Mouse (Mus musculus) CD4-positive, CD25-positive, alpha-beta regulatory T cell, adult 4 months (primary cell): ENCODE measurements around the gene Skil. TPM values are rescaled to one million over a fixed set of nuclear protein-coding genes. Genes with fewer than 3 reads are reported as not detected.

Source experiments
- ATAC-seq: one replicate; pipeline ENCODE4 v1.8.0; 2017
- polyA plus RNA-seq, 2 experiments: library from polyadenylated mRNA; unstranded; fragments of 100-300 nt; shearing (Covaris generic); gene quantifications; one replicate each; pipeline ENCODE4 v1.2.1; 2017

Gene Skil
- polyA plus RNA-seq, 2 experiments from 2014 or later, result 60.4 to 66.0 TPM

DNA sequence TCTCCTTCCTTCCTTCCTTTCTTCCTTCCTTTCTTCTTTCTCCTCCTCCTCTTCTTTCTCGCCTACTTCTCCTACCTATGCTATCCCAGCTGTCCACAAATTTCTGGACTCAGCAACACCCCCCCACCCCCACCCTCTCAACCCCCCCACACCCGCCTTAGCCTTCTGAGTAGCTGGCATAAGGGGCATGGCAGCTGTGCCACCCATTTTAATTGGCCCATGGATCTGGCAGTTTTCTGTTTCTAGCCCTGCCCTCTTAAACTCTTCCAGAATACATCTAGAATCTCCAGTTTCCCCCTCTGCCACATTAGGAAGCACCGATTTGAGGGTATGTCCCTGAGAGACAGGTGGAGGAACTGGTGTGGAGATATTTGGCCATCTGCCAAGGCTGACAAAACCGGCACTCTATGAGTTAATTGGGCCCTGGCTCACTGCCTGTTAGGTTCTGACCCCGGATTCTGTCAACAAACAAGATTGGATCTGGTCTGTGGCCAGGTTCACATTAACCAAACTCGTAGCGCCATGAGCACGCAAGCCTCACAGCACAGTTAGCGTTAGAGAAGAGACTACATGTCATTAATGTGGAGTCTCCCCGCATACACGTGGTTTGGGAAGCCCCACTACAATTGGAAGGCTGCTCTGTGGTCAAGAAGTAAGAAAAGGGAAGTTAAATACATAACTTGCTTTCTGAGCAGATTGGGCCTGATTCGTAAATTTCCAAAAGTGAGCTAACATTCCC, 11.2 kb upstream of the Skil start:
- no peak for ATAC-seq

DNA sequence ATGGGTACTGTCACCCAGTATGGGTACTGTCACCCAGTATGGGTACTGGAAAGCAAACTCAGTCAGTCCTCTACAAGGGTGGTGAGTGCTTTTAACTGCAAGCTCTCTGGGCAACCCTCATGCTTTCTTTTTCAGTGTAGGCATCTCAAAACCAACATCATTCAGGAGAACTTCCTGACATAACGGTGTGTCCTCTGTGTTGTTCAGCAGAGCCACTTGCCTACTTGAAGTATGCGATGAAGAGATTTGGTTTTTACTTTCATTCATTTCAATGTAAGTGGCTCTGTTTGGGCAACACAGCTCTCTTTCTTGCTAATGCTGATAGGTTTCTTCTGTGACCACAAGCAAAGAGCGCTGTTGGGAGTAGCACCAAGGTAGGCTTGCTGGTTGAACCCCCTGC, 9.9 kb upstream of the Skil start:
- peak; percentile 21 for ATAC-seq

DNA sequence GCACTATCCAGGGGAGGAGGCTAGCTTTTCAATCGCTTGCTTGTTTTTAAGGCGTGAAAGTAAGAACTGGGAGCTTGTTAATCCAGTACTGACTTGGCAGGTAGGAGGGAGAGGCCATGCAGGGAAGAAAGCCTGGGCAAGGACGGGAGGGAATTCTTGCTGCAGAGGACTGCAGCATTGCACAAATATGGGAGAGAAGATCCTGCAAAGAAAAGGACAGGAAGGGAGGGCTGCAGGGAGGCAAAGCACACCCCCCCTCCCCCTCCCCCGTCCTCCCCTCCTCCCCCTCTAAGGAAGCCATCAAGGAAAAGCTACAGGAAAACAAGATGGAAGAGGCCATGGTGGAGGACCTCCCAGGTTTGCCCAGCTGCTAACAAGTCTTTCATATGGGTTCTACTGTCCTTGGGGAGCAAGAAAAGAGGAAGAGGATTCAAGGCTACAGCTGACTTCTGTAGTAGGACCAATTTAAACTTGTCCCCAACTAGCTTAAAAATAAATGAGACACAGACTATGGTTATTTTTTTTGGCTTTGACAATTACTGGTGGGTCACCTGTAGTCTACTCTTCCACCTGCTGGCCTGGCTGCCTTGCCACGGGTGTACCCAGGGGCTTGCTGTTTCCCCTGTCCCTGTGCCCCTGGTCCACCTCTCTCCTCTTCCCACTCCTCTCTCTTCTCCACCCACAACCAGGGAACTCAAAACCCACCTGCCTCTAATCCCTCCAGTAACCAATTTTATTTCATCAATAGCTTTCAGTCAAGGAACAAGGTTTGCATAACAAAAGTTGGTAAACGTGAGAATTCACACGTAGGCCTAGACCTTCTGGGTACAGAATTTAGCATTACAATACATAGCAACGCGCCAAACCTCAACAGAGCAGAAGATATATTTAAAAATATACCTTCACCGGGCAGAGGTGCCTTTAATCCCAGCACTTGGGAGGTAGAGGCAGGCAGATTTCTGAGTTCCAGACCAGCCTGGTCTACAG, 5.8 kb upstream of the Skil start:
- no peak for ATAC-seq

DNA sequence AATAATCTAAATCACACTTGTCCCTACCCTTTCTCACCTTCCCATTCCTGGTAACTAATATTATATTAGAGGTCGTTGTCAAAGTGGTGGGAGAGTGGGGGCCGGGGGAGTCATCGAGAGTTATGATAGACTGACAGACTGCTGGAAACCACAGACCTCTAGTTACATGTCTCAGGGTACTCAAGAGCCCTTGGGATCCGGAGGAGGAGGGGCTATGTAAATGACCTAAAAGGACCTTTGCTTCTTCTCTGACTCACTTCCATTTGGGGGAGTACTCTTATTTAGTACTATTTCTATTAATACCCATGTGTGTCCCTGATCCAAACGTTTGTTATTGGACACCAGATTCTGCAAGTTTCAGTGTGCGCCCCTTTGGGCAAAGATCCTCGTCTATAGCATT, 4.9 kb upstream of the Skil start:
- no peak for ATAC-seq

DNA sequence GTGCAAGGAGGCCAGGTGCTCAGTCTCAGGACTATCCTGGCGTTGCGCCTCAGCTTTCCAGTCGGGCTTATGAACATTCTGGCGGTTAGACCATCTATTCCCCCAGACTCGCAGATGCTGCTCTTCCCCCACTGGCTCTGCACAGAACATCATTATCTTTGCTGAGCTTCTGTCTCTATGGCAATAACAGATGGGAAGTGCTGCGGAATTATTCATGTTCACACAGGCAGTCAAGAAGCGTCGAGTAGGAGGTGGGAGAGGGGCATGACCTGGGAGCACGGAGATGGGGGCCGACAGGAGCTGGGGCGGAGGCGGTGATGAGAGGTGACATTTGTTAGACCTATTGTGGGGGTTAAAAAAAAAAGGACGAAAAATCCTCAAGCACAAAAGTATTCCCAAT, 1.7 kb upstream of the Skil start:
- ATAC-seq, result no peak

DNA sequence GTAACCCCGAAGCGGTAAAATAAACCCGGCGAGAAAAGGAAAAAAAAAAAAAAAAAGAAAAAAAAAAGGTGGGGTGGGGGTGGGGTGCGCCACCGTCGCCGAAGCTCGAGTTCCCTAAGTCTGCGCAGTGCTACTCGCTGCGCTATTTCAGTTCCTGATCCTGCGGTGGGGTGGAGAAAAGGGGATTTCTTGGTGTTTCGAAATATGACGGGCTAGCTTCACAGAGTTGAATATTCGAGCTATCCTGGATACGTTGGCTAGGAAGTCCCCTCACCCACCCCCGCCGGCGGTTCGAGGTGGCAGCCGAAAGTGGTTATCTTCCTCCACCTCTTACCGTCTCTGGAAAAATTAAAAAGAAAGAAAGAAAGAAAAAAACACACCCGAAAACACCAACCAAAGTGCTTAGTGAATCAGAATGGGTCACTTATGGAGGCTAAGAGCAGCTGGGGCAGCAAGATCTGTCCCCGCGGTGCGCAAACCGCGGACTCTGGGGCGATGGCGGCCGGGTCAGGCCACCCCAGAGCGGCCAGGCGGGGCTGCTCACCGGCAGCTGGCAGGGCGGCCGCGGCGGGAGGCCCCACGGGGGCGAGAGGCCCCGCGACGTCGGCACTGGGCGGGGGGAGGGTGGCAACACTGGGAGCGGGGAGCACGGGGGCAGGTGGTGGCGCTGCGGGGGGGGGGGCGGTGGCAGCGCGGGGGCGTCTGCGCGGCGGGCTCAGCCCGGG, 1.1 kb upstream of the Skil start:
- peak; percentile 61 for ATAC-seq

DNA sequence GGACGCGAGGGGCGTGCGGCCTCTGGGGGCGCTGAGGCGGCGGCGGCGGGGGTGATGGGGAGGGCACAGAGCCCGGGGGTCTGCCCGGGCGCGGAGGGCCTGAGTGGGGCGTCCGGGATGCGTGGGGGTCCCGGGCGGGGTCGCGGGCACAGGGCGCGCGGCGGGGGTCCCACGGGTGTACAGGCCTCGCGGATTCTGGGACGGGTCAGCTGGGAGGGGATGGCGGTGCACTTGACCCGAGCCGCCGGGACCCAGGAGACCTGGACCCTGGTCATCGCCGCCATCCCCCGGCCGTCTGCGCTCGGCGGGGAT, 277 bp downstream of the Skil start:
- ATAC-seq, result no peak

DNA sequence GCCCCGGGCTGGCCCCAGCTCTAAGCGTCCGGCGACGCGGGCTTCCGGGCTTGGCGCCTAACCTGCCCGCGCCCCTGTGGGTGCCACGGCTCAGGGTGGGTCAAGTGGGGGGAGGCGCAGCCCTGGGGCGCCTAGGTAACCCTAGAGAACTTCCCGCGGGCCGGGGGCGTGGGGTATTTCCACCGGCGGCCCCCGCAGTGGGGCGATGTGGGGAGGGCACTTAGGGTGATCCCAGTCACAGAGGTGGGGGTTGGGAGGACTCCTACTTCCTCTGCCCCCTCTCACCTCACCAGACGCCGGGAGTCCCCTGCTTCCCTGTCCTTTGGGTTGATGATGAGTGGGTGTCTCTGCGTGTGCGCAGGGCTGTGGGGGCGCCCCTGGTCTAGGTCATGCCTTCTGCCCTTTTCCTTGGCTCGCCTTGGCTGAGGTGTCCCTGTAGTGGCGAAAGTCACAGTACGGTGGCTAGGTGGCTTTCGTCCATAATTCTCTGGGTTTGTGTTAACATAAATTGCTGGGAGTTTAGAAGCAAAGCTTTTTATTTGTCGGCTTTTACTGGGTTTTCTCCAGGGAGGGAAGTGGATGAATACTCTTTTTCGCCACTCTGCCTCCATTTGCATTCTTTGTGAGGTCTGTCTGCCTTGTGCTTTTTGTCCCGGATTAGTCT, 765 bp downstream of the Skil start:
- peak; percentile 25 for ATAC-seq

DNA sequence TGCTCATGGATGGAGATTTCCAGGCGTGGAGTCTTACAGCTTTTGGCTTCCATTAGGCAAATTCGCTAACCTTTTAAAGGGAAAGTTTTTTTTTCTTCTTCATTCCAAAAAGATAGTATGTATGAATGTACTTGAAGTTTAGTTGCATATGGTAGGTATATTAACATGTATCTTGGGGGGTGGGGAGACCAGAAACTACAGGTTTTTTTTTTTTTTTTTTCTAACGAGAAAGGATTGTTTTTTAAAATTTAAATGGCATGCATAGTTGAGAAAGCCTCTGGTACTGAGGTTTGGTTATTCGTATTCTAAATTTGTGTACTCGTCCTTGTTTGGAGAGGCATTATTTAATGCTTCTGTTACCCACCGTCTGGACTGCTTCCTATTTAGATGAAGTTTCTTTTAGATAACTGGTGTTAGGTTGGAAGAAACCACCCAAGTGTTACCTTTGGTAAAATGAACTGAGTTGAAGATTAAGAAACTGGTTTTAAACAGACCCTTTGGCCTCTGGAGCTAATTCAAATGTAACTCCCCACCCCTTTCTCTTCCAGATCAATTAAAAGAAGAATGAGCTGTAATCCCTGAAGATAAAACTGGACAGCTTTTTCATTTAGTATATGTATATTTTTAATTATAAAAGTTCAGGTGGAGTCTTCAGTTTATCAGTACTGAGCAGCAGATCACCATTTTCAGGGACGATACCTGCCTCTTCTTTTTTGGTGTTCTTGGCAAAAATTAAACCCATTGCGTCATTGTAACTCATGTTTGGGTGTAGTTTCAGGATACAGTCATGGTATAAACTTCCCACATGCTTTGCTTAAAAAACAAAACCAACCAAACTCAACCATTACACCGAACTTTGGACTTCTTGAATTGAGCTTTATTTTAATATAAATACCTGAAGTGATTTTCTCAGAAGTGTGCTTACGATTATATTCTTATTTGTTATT, 1.6 kb downstream of the Skil start:
- ATAC-seq, result no peak

DNA sequence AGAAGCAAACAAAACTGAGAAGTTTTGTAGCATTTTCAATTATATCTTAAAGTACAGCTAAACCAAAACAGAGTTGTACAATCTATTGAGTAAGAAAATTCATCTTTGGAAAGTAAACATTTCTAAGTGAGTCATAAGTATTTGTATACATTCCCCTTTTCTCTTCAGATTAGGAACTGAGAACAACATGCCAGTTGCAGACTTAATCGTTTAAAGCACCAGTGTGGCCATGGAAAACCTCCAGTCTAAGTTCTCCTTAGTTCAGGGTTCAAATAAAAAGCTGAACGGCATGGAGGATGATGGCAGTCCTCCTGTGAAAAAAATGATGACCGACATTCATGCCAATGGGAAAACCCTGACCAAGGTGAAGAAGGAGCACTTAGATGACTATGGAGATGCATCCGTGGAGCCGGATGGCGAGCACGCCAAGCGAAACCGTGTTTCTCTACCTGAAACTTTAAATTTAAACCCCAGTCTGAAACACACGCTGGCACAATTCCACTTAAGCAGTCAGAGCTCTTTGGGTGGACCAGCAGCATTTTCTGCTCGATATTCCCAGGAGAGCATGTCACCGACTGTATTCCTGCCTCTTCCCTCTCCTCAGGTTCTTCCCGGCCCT, 2.4 kb downstream of the Skil start:
- ATAC-seq, result no peak

DNA sequence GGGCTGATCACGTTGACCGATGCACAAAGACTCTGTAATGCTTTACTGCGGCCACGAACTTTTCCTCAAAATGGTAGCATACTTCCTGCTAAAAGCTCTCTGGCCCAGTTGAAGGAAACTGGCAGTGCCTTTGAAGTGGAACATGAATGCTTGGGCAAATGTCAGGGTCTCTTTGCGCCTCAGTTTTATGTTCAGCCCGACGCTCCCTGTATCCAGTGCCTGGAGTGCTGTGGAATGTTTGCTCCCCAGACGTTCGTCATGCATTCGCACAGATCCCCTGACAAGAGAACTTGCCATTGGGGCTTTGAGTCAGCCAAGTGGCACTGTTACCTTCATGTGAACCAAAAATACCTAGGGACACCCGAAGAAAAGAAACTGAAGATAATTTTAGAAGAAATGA, 3.1 kb downstream of the Skil start:
- no peak for ATAC-seq

DNA sequence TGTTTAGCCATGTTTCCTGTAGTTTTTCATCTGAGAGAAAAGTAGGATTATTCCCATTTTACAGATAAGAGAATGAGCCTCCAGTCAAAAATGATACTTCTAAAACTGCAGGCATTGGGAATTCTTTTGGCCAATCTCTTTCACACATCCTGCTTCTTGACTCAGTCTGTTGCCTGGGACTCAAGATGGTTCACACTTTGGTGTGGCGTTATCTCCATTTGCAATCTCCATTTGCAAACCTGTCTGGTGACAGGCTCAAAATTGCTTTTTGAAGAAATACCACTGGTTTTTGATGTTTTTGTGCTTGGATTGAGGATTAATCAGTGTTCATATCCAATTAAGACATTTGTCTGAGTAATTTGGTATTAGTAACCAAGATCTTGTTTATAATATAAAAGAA, 3.7 kb downstream of the Skil start:
- no peak for ATAC-seq

DNA sequence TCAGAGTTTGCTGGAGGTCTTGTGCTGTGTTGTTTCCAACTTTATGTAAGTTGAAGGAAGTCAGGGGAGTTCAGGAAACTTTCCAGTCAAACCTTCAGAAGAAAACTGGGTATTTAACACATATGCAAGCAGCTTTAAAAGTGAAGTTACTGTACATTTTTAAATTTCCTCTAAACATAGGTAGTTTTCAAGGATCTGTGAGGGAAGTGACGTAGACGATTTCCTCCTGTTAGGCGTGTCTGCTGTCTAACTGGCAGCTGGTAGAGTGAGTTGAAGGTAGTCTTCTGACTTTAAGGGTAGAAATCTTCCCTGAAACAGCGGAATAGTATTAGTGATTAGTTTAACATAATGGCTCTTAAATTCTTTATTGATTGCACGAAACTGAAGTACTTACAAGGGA, 5.2 kb downstream of the Skil start:
- peak; percentile 49 for ATAC-seq

DNA sequence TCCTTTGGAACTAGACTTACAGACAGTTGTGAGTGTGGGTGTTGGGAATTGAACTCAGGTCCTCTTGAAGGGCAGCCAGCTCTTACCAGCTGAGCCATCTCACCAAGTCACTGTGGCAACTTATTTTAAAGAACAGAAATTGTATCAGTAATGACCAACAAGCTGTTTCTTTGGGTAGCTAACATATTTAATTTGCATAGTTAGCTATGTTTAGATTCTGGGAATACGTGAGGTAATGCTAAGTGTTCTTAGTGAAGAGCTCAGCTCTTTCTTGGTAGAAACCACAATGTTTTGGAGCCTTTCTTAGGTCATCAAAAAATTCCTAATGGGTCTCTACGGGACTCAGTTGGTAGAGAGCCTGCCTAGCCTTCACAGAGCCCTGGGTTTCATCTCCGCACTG, 5.9 kb downstream of the Skil start:
- no peak for ATAC-seq

DNA sequence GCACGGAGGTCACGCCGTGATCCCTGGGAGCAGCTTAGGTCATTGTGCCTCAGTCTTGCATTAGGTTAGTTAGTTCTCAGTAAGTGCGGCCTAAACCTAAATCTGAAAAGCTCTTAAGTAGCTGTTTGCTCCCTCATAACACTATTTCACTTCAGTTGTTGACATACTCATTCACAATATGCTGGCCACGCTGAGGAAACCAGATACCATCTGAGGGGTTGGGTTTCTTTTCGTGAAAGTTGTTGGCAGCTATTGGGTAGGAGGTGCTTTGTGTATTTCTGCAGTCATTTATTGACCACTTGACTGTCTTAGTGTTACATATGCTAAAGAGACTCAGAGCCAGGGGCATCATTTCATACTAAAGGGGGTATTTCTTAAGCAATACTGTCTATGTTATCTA, 10.1 kb downstream of the Skil start:
- ATAC-seq, result peak; percentile 22

DNA sequence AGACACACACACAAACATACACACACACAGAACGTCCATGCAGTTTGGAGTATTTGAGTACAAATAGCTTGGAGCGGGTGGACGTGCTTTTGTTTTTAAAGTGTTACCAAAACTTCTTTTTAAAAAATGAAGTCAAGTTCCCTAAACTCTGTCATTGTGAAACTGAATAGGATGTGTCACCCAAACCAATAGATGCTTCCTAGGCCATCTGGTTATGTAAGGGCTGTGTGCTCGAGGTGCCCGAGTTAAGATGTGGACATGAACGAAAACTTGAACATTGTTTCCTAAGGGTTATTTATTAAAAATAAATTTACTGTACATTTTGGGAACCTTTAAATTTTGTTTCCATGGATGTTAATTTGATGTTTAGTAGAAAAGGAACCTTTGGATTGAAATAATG, 11.7 kb downstream of the Skil start:
- no peak for ATAC-seq

DNA sequence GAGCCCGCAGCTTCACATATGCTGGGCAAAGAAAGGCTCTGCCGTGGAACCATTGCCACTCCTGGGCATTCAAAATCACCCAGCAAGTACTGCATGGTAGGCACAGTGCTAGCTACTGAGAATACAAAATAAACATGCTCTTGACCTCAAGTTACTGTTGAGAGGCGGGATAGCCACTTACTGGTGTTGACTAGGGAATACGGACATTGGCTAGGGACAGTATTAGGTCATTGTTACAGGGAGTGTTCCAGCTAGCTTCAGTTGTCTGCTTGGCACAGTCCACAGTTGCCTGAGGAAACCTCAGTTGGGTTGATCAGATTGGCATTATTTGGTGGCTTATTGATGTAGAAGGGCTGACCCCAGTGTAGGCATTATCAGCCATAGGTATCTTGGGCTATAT, 12.8 kb downstream of the Skil start:
- no peak for ATAC-seq

DNA sequence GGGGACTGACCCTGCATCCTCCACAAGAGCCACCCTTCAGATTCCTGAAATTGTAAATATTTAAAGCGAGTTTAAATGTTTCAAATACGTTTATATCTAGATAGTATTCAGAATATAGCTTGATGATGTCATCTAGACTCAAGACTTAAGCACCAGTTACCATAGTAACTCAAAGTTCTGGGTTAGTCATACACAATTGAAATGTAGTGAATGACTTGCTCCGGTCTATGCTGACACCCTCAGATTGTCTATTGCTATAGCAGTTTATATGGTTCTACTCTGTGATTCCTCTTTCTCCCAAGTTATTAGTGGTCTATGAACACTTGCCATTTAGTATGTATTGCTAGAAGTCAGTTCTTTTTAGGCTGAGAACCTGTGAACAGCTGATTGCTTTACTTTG, 14.2 kb downstream of the Skil start:
- ATAC-seq, result peak; percentile 96

DNA sequence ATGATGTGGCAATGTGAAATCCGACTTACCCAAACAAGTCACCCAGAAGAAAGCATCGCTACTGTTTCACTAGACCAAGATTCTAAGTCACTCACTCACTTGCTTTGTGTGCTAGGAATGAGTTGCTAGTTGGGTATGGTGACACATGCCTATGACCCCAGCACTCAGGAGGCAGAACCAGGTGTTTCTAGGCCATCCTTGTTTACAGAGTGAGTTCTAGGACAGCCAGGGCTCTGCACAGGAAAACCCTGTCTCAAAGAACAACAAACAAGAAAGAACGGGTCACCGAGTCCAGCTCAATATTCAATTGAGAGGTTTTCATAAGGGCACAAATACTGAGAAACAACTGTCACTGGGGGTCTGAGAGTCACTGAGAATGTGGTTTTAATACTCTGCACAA, 28.2 kb downstream of the Skil start:
- no peak for ATAC-seq

DNA sequence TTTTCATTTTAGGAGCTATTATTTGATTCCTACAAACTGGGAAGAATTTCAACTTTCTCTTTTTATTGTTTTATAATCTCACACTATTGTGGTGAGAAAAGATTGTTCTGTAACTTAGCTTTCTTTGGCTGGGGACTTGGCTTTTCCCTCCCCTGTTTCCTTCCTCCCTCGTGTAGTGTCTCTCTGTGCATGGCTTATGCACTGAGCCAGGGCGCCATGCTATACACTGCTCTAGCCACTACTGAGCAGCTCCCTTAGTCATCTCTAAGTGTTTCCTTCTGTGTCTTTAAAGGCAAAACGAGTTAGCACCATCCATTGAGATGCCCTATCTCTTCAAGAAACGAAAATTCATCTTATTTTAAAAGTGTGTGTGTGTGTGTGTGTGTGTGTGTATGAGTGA, 31.4 kb downstream of the Skil start:
- no peak for ATAC-seq

DNA sequence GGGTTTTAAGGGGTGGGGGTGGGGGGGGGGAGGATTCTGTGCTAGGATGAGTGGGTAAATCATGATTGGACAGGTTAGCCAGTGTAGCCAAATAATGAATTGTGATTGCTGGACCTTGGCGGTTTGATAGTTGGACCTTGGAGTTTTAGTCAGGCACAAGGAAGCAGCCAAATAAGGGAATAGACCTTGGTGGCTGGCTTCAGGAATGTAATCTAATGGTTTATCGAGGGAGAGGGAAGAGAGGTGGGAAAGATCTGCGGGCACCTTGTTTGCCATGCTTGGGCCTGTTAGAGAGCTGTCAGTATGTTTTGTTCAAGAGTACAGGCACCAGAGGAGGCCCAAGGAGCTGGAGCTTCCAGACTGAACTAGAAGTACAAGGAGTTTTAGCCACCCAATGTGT, 32.0 kb downstream of the Skil start:
- ATAC-seq, result no peak
